Mouse (Mus musculus) hematopoietic stem cell, adult 5-6 weeks (primary cell): ENCODE measurements around the gene Grap2. TPM values are rescaled to one million over a fixed set of nuclear protein-coding genes. Genes with fewer than 3 reads are reported as not detected.

Source experiments
- ATAC-seq, 2 experiments: fragments of 125-278 bp in 1 of 2; replicated peaks in 1 of 2; 2 replicates each; pipeline ENCODE4 v1.8.0; 2016 to 2017; ENCODE audit warnings: inconsistent platforms in 2 of 2, mild to moderate bottlenecking in 2 of 2, moderate number of reproducible peaks in 2 of 2, low read depth in 1 of 2, moderate TSS enrichment in 1 of 2; ENCODE audit not compliant: low FRiP score in 2 of 2, poor library complexity in 2 of 2, severe bottlenecking in 2 of 2, insufficient read depth in 1 of 2, low TSS enrichment in 1 of 2
- total RNA-seq: library from RNA; stranded (forward); fragments of 172-1452, 232-1000 nt; gene quantifications from 2 replicates; pipeline ENCODE4 v1.2.3, GENCODE M21; 2017

Grap2 gene
- total RNA-seq, 1 experiment from 2014 or later = 2.9 TPM

DNA sequence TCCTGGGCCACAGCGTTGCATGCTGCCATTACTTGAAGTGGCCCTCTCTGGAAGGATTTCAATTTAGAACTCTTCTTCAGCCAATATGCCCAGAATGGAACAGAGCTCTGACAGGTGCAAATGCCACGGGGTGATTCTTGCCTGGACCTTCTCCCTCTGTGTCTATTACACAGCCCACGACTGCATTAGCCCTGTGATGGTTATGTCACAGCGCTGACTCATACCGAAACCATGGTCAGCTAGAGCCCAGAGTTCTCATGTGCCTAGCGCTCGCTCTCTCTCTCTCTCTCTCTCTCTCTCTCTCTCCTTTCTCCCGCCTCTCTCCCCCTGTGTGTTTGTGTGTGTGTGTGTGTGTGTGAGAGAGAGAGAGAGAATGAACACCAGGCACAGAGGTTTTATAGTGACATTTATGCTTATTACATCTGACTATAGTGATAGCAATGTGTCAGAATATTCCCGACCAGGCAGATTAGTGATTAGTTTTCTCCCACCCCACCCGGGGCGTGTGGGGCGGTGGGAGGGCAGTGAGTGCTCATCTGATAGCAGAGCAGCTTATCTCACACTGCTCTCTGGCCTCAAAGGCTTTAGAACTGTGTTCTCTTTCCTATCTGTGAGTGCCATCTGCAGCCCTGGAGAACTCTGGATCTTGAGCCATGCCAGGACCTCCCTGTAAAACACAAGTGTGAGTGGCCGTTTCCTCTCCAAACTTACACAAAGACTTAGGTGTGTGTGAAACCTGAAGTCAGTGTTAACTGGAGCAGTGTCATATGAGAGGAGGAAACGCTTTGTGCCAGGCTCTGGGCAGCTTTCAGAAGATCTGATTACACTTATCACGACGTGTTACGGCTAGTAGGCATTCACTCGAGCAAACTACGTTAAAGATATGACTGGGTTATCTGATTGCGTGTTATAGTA lies 10.4 kb downstream of the Grap2 start:
- peak; percentile 83 to 89 for ATAC-seq

DNA sequence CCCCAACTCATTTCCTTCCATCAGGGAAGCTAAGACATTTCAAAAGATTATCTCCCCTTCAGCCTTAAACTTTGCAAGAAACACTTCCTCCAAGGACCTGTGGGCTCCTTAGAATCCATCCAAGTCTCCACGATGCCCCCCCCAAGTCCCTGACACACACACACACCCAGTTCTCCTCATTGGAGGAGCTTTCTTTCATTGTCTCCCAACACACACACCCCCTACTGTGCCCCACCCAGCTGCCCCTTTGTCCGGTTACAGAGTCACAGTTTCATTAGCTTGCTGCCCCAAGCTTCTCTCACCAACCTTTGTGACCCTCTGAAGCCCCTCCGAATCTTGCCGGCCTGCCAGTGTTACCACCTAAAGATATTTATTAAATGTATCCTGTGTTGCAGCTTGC lies 13.9 kb downstream of the Grap2 start:
- ATAC-seq = no peak

DNA sequence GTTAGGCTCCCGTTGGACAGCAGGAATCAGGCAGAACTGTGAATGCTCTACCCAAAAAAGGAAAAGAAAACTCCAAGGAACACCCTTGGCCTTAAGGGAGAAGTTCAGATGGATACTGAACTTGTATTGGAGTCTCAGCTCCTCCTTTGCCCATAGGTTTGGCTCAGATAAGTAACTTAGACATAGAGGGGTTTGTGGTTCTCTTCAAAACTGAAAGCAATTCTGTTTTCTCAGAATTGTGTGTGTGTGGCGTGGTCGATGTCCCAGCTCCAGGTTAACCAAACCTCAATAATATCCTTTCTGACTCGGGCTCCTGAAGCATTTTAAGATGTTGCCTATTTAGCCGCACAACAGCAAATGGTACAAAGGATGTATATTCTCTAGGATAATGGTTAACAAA lies 18.2 kb downstream of the Grap2 start:
- ATAC-seq = no peak; a peak in 1 of 4 replicates

DNA sequence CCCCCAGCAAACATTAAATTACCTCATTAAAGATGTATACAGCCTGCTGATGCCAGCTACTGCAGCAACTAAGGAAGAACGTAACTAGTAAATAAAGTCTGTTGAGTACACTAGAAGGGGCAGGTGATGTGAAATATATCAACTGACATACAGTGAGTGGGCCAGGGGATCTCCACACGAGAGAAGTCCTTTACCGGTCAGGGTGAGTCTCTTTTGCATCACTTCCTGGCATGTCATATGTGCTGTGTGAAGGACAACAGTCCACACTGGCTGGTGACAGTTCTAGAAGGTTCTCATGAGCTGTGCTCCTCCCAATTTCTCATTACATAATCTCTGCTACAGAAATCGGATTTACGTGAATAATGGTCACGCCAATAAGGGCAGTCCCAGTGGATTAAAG lies 20.3 kb downstream of the Grap2 start:
- no peak for ATAC-seq

DNA sequence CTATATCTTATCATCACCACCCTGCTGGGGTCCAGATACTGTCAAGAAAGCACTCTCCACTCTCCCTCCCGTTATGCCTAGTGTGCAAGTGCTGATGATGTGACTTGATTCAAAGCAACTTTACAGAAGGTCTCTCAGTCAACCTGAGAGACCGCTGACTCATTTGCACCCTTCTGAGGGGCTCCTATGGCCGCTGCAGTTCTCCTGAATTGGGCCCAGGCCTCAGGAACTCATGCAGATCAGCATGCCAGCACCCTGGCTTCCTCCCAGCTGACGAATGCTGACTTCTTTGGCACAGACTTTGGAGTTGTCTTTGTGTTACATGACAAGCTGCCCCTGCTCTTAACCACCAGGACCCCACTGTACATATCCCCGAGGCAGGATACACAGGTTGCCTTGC lies 21.5 kb downstream of the Grap2 start:
- ATAC-seq = no peak

DNA sequence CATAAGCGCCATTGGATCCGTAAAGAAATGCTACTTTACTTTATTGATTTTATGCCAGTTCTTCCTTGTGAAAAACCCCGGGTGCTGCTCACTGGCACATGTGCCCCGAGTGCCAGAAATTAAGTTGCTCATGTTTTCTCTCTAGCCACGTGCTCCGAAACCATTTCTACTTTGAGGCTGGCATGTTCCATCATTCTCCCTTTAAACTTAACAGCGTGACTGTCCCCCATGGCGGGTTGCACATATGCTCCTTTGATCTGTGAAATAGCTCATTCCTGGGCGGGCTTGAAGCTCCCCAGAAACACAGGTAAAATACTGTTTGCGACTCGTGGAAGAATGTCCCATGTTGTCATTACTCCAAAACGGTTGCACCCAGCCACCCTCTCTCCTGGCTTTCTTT lies 26.4 kb downstream of the Grap2 start:
- no peak for ATAC-seq

DNA sequence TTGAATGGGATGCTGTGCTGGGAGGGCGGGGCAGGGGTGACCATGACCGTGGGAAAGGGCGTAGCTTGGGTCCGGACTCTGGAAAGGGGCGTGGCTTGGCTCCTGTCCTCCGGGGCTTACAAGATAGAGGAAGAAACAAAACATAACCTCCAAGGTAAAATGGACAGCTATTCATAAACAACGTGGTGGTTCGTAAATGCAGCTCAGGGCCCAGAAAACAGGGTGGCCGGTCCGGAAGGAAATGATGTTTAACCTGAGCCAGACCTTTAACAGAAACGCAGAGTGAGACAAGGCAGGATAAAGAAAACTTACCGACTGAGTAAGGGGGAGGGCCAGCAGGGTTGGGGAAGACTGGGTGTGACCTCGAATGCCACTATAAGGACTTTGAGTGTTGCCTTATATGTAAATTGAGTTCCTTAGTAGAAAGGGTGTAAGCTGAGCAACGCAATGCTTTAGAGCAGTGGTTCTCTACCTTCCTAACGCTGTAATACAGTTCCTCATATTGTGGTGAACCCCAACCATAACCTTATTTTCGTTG lies 26.9 kb downstream of the Grap2 start:
- peak; percentile 58 to 74; a peak in 3 of 4 replicates for ATAC-seq

DNA sequence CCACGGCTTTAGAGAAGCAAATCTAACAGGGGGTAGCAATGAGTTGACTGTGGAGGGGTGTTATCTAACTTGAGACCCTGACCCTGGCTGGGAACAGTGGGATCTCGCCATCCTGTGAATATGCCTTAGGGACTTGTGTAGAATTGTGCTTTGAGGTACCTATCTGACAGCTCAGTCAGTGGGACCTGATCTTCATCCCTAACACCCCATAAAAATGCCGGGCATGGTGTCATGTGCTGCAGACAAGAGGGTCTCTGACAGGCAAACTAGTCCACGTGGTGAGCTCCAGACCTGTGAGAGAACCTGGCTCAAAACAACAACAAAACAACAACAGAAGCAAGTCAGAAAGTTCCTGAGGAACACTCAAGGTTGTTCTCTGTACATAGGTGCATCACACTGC lies 27.4 kb downstream of the Grap2 start:
- ATAC-seq = no peak

DNA sequence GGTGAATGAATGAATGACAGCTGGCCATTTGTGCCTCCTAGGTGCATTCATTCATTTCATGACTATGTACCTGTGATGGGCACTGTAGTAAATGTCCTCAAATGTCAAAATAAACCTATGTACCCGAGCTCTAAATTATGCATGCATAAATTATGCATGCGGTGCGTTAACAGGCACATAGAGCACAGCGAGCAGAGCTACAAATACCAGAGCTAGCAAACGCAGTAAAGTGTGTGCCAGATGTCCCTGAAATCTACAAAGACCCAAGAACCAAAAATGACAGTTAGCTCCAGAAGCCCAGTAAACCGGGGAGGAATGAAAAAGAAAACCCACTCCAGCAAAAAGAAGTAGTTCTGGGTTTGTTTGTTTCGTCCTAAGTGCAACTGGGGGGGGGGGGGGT lies 29.1 kb downstream of the Grap2 start:
- no peak for ATAC-seq

DNA sequence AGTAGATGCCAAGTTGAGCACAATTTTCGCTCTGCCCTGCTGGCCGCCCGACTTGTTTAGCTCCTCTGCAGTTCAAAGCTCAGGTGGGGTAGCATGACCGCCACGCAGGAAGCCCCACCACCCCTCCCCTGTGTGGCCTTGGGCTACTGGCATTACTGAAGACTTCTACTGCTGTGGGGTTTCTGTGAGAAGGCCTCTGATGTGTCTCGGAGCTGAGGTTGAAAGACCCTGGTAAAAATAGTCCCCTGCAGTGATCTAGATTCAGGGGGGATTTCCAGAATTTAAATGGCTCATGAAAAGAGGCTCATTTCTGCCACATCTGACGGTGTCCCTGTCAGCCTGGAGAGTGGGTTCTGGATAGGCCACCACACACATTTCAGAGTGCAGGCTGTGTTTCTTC lies 30.1 kb downstream of the Grap2 start:
- ATAC-seq = no peak

DNA sequence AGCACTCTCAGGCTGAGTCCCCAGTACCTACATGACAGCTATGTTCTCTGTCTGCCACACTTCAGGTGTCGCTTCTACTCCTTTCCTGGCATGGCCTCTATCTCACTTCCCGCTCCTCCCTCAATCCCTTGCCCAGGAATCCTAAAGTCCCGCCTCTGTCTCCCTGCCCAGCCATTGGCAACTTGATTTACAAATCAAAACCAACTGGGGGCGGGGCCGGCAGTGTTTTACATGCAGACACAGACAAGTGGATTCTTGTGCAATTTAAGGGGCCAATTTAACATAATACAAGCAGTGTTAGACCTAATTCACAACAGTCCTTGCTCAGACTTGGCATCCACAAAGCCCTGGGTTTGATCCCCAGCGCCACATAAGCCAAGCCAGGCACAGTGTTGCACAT lies 31.6 kb downstream of the Grap2 start:
- ATAC-seq = no peak

DNA sequence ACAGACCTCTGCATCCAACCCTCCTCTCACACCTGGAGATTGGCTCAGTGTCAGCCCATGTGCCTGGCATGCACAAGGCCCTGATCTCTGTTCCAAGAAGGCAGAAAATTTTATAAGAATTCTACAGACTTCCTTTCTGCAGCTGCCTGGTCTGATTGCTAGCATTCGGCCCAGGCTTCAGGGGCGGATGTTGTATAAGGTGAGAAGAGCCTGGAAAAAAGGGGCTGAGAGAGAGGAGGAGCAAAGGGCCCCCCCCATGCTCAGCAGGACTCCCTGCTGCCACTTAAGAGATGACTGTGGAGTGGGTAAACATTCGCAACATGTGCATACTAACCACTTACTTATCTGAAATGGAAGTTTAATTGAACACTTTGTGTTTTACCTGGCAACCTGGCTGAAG lies 35.6 kb downstream of the Grap2 start:
- ATAC-seq = no peak

DNA sequence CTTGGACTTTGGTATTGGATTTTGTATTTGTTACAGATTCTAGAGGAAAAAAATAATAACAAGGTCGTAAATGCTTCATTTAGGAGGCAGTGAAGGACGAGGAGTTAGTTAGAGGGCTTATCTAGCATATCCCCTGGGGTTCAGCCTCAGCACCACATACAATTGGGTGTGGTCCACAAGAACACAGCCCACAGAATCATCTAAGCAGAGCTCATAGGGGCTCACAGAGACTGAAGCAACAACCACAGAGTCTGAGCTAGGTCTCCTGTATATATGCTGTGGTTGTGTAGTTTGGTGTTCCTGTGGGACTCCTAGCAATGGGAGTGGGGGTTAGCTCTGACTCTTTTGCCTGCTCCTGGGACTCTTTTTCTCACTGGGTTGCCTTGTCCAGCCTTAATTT lies 37.9 kb downstream of the Grap2 start:
- no peak for ATAC-seq

DNA sequence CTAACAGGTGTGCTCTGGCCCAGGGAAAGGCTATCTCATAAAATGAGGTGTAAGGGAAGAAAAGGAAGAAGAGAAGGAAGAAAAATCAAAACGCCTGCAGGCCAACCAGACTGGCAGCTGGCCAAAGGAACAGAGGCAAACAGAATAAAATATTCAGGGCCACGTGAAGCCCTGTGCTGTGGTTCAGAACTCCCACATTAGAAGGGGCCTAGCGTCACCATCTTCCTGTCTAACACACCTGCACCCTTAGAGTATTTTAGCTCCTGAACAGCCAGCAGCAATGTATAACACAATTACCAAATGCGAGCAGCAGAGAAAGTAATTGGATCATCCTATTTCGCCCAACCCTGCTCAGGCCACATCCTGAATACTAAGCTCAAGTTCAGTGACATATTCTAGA lies 39.1 kb downstream of the Grap2 start:
- ATAC-seq = no peak

DNA sequence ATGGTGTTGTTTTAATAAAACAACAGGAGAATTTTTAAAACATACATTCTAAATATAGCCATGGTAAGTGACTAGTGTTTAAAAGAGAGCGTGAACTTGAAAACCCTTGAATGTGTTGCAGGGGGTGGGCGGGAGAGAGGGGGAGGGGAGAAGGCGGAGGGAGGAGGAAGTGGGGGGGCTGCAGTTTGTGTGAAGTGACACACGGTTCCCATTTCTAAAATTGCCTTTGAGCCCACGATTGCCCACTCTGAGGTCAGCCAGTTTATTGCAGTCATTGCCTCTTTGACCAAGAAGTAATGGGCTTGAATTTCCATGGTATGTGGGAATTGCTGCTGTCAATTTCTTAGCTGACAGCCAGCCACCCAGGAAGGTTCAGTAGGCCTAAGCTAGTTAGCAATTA lies 41.5 kb downstream of the Grap2 start:
- ATAC-seq = no peak

DNA sequence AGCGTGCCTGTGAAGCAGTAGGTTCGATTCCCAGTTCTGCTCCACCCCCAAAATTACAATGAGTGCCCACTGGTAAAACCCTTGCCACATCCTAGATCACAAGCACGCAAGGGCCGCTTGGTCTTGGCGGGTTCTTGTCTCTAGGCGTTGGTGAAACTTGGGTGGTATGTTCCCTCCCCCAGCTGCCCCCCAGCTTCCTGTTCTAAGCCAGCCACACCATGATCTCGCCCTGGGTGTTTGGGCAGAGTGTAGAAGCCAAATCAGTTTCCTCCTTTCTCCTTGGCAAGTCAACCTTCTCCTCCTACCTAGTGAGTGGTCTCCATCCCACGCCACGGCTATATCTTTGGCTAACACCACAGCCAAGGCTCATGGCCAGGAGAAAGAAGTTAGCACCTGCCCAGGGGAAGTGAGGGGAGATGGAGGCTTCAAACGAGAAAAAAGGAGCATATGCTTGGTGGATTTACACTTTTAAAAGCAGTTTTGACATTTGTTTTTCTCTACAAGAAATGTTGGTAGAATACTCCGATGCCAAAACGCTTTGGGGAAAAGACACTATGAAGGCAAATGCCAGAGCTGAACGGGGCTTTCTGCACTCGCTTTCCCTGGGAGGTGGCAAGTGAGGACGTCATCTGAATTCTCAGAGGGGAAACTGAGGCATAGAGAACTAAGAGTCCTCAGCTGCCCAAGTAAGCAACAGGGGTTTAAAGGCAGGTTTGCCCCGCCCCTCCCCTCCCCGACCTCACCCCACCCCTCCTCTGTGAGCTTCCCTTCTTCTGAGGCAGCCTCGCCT lies 42.3 kb downstream of the Grap2 start:
- no peak for ATAC-seq

DNA sequence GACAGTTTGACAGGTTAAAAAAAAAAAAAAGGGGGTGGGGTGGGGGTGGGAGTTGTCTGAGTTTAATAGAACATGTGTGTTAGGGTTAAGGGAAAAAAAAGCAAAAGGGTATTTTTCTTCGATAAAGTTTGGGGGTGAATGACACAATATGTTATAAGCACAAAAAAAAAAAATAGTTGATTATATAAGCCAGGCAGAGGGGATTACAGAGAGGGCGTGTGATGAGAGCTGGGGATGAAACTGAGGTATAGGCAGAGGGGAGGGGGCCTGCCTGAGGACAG lies 42.8 kb downstream of the Grap2 start:
- ATAC-seq = no peak

DNA sequence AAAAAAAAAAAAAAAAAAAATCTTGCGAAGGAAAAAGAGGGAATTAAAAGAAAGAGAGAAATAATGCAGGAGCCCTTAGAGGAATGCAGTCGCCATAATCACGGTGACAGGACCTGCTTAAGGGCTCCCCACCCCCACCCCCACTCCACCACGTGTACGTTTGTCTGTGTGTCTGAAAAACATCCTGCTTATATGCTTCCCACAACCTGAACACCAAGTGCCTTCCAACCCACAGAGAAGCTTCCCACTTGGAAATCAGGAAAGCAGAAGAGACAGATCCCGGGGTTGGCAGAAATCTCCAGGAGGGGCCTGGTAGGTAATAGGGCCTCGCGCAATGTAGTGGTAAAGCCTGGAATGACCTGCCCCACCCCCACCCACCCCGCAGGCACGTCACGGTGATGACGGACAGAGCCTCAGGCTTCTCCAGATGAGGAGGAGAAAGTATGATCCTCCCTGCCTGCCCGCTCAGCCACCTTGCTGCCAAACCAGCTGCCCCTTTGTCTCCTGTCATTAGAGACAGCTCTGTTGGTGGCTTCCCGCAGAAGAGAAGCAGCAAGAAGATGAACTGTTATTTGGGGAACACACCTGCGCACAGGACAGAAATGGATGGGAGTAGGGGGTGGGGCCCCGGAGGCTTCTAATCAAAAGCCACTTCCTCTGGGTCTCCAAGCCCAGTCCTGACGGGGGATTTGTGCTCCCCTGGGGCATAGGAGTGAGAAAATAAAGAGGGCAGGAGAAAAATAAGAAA lies 43.4 kb downstream of the Grap2 start:
- ATAC-seq = no peak
